Mouse (Mus musculus) embryonic stem cell, embryonic (primary cell): ENCODE measurements around the gene Slc16a4.

Source experiments
- CTCF ChIA-PET, 4 experiments: fragments of 300-600 bp in 2 of 4; fragments of 350-600 bp in 2 of 4; sonication (Branson Sonifier 250); formaldehyde crosslinking; loops; one replicate each; lab custom pipeline; 2022; ENCODE audit warnings: inconsistent platforms in 2 of 4; lab: Charles Lee
- POLR2A ChIA-PET, 4 experiments: fragments of 300-600 bp in 2 of 4; fragments of 350-600 bp in 2 of 4; sonication (Branson Sonifier 250); formaldehyde crosslinking; loops; one replicate each; lab custom pipeline; 2022; ENCODE audit warnings: antibody characterized with exemption in 4 of 4, inconsistent platforms in 1 of 4; lab: Charles Lee

Gene Slc16a4

GRCm38 (mm10) chr3:107290764-107291381 is at the start of gene Slc16a4:
TSS of gene Slc16a4 (plus strand) at chr3:107291230.
- POLR2A ChIA-PET: interaction anchor here in 2 of 4 experiments (1.3 to 6.7 kb wide), 3 partner anchors 11 to 19 kb away, joined by 3 to 52 read pairs (median 9); partner anchors contain the start of gene Lamtor5 (in 2 of the 2)
- CTCF ChIA-PET: interaction anchor here in 3 of 4 experiments (0.6 to 1.0 kb wide), 6 partner anchors 50 to 495 kb away, joined by 3 read pairs; no protein-coding TSS in a partner anchor

GRCm38 (mm10) chr3:107241389-107242094 is 49.5 kb upstream of the Slc16a4 start:
- POLR2A ChIA-PET: interaction anchor here in 1 of 4 experiments (0.8 kb wide), 1 partner anchor 12 kb away, joined by 3 read pairs; no protein-coding TSS in a partner anchor
- CTCF ChIA-PET: interaction anchor here in 3 of 4 experiments (0.6 to 1.2 kb wide), 3 partner anchors 8 to 646 kb away, joined by 3 to 5 read pairs (median 4); no protein-coding TSS in a partner anchor

GRCm38 (mm10) chr3:107246876-107247275 is 44.2 kb upstream of the Slc16a4 start:
- ChIA-PET POLR2A (no interaction called here), CTCF (interaction anchor here in 1 of 4 experiments (0.7 kb wide), 1 partner anchor 7 kb away, joined by 3 read pairs; no protein-coding TSS in a partner anchor)

- CTCF ChIA-PET: interaction anchor here in 1 of 4 experiments (0.5 kb wide), 1 partner anchor 48 kb away, joined by 4 read pairs; no protein-coding TSS in a partner anchor
- POLR2A ChIA-PET: interaction anchor here in 1 of 4 experiments (0.5 kb wide), 1 partner anchor 387 kb away, joined by 5 read pairs; no protein-coding TSS in a partner anchor
These were observed 42.0 kb upstream of the Slc16a4 start for GRCm38 (mm10) chr3:107249042-107249441.

GRCm38 (mm10) chr3:107250320-107250719 is 40.7 kb upstream of the Slc16a4 start:
- ChIA-PET POLR2A (no interaction called here), CTCF (interaction anchor here in 1 of 4 experiments (1.4 kb wide), 1 partner anchor 212 kb away, joined by 3 read pairs; no protein-coding TSS in a partner anchor)

GRCm38 (mm10) chr3:107252035-107252434 is 39.0 kb upstream of the Slc16a4 start:
- CTCF ChIA-PET: no interaction called here
- POLR2A ChIA-PET: interaction anchor here in 1 of 4 experiments (2.3 kb wide), 1 partner anchor 9 kb away, joined by 5 read pairs; no protein-coding TSS in a partner anchor

GRCm38 (mm10) chr3:107253925-107254324 is 37.1 kb upstream of the Slc16a4 start:
- ChIA-PET POLR2A (interaction anchor here in 2 of 4 experiments (0.9 to 1.5 kb wide), 3 partner anchors 12 to 88 kb away, joined by 3 to 4 read pairs (median 3); partner anchors contain the start of gene Lamtor5 (in 1 of the 2)), CTCF (interaction anchor here in 2 of 4 experiments (0.6 to 1.2 kb wide), 5 partner anchors 7 to 613 kb away, joined by 3 to 4 read pairs (median 3); no protein-coding TSS in a partner anchor)

GRCm38 (mm10) chr3:107255992-107256391 is 35.0 kb upstream of the Slc16a4 start:
- POLR2A ChIA-PET: interaction anchor here in 1 of 4 experiments (0.5 to 0.9 kb wide), 3 partner anchors 57 to 136 kb away, joined by 3 to 4 read pairs (median 3); no protein-coding TSS in a partner anchor

GRCm38 (mm10) chr3:107256724-107257123 is 34.3 kb upstream of the Slc16a4 start:
- ChIA-PET CTCF (interaction anchor here (1.0 to 1.9 kb wide), 6 partner anchors 16 to 215 kb away, joined by 3 to 6 read pairs (median 4); no protein-coding TSS in a partner anchor), POLR2A (interaction anchor here in 1 of 4 experiments (0.5 to 1.4 kb wide), 4 partner anchors 22 to 86 kb away, joined by 3 to 5 read pairs (median 4); partner anchors contain the start of gene Lamtor5)

More at GRCm38 (mm10) chr3:107255992-107256391, 35.0 kb upstream of the Slc16a4 start:
- CTCF ChIA-PET: interaction anchor here (1.1 to 1.9 kb wide), 4 partner anchors 17 to 216 kb away, joined by 3 to 5 read pairs (median 4); no protein-coding TSS in a partner anchor

- CTCF ChIA-PET: interaction anchor here in 1 of 4 experiments (1.7 kb wide), 1 partner anchor 24 kb away, joined by 6 read pairs; no protein-coding TSS in a partner anchor
- POLR2A ChIA-PET: interaction anchor here in 1 of 4 experiments (1.4 kb wide), 1 partner anchor 21 kb away, joined by 5 read pairs; the partner anchor contains the start of gene Lamtor5
These were observed 33.1 kb upstream of the Slc16a4 start for GRCm38 (mm10) chr3:107257924-107258323.

GRCm38 (mm10) chr3:107260956-107261850 is 29.8 kb upstream of the Slc16a4 start:
- POLR2A ChIA-PET: interaction anchor here in 3 of 4 experiments (0.5 to 1.3 kb wide), 6 partner anchors 9 to 450 kb away, joined by 3 to 5 read pairs (median 3); partner anchors contain the start of gene Lamtor5 (in 2 of the 3)

GRCm38 (mm10) chr3:107261851-107262165 is 29.2 kb upstream of the Slc16a4 start:
- CTCF ChIA-PET: interaction anchor here in 3 of 4 experiments (0.6 to 1.5 kb wide), 5 partner anchors 27 to 210 kb away, joined by 3 to 7 read pairs (median 4); no protein-coding TSS in a partner anchor
- POLR2A ChIA-PET: interaction anchor here in 2 of 4 experiments (0.7 to 1.3 kb wide), 3 partner anchors 10 to 52 kb away, joined by 3 to 5 read pairs (median 3); partner anchors contain the start of gene Lamtor5 (in 1 of the 2)

More at GRCm38 (mm10) chr3:107260956-107261850, 29.8 kb upstream of the Slc16a4 start:
- CTCF ChIA-PET: interaction anchor here (0.6 to 1.5 kb wide), 6 partner anchors 26 to 211 kb away, joined by 3 to 7 read pairs (median 4); no protein-coding TSS in a partner anchor

- ChIA-PET CTCF (interaction anchor here in 1 of 4 experiments (0.6 kb wide), 1 partner anchor 264 kb away, joined by 3 read pairs; no protein-coding TSS in a partner anchor), POLR2A (interaction anchor here in 1 of 4 experiments (1.9 kb wide), 1 partner anchor 12 kb away, joined by 4 read pairs; the partner anchor contains the start of gene Lamtor5)
These were observed 24.1 kb upstream of the Slc16a4 start for GRCm38 (mm10) chr3:107266814-107267345.

GRCm38 (mm10) chr3:107272433-107272832 is 18.6 kb upstream of the Slc16a4 start:
- POLR2A ChIA-PET: no interaction called here

GRCm38 (mm10) chr3:107273820-107274219 is 17.2 kb upstream of the Slc16a4 start:
- POLR2A ChIA-PET: no interaction called here

More at GRCm38 (mm10) chr3:107272433-107272832, 18.6 kb upstream of the Slc16a4 start:
- CTCF ChIA-PET: interaction anchor here in 2 of 4 experiments (0.6 to 1.0 kb wide), 5 partner anchors 16 to 1205 kb away, joined by 3 to 4 read pairs (median 3); no protein-coding TSS in a partner anchor

GRCm38 (mm10) chr3:107275351-107275750 is 15.7 kb upstream of the Slc16a4 start:
- ChIA-PET CTCF (interaction anchor here in 2 of 4 experiments (0.7 to 1.4 kb wide), 4 partner anchors 41 to 197 kb away, joined by 3 to 10 read pairs (median 4); no protein-coding TSS in a partner anchor), POLR2A (interaction anchor here in 1 of 4 experiments (1.3 to 1.5 kb wide), 4 partner anchors 15 to 59 kb away, joined by 3 read pairs; no protein-coding TSS in a partner anchor)

More at GRCm38 (mm10) chr3:107273820-107274219, 17.2 kb upstream of the Slc16a4 start:
- CTCF ChIA-PET: interaction anchor here in 1 of 4 experiments (1.4 kb wide), 1 partner anchor 180 kb away, joined by 3 read pairs; no protein-coding TSS in a partner anchor
